Mouse (Mus musculus) cerebellum, adult 11-12 months (tissue): Measurements from ENCODE around the gene Ndufa4.
"Not testable (repeated sequence)": the region's sequence is repeated elsewhere in the genome, so short reads cannot be mapped to it uniquely, and the experiment has no call there.

Source experiments
- DNase-seq: peaks from one replicate; pipeline ENCODE4 v3.0.0; 2022

Gene Ndufa4

DNA sequence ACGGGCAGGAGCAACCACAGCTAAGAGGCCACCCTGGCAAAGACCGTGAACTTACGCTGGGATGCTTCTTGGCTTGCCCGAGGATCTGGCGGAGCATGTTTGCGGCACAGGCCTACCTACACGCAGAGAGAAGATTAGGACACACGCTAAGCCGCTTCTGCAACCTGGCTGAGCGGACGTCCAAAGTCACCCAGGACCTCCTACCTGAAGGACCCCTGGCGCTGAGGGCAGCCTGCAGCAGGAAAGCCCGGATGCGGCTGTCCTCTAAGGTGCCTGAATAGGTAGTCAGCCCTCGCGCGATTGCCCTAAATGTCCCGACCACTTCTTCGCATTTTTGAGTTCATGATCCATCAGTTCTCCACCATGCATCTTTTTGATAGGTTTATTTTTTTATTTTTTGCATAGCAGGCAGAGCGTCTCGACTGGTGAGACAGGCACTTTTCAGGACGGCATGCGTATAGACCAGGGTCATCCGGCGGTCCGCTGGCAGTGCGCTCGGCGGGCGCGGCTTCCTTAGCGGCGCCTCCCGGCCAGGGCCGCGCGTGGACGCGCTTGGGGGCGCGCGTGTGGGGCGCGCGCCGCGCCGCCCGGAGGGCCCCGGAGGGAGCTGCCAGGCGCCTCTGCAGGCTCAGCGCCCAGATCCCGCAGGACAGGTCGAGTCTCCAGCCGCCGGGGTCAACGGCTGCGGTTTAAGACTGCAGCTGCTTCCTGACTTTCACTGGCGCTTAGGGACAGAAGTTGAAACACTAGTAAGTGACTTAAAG, at the start of gene Ndufa4, which contains the start of gene Phf14:
Gene Ndufa4, minus strand, starts transcription at position 229 of the 764 bp plus-strand sequence.
Gene Phf14, plus strand, starts transcription at position 541 of the 764 bp plus-strand sequence.
- peak; percentile 94 for DNase-seq

DNA sequence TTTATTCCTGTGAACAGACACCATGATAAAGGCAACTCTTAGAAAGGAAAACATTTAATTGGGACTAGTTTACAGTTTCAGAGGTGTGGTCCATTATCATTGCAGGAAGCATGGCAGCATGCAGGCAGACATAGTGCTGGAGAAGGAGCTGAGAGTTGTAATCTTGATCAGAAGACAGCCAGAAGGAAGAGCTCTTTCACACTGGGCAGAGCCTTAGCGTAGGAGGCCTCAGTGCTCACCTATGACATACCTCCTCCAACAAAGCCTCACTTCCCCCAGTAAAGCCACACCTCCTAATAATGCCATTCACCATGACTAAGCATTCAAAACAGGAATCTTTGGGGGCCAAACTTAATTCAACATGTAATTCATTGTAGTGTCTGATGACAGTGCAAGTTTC, 40.8 kb upstream of the Ndufa4 start:
- DNase-seq, result no peak

DNA sequence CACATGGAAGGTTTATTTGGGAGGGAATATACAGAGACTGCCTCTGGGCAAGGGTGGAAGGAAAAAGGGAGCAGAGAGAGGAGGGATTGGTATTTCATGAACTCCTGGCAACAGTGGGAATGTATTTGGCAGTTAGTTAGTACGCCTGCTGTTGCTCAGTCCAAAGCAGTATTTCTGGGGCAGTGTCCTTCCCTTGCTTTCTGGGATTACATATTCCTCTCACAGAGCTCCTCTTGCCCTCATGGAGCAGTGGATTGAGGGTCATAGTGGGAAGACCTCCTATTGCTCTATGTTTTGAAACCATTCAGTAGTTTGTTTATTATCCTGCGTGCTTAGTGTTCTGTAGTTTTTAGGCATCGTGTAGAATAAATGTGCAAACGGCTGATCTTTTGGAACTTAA, 34.8 kb upstream of the Ndufa4 start:
- no peak for DNase-seq

DNA sequence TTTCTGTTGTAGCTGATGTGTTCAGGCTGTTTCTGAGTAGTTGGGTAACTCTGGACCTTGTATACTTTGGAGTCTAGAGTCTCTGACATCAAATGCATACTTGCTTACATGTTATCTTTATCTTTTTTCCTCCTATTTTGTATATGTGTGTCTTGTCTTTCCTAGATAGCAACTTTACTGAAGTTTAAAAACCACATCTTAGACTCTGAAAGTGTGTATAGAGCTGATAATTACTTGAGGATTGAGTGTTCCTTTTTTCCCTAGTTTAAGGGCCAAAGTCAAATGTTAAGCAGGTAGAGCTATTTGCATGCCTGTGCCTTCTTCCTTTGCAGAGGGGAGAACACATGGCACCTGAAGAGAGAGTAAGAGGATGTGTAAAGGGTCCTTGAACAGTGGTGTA, 33.6 kb upstream of the Ndufa4 start:
- DNase-seq, result no peak

DNA sequence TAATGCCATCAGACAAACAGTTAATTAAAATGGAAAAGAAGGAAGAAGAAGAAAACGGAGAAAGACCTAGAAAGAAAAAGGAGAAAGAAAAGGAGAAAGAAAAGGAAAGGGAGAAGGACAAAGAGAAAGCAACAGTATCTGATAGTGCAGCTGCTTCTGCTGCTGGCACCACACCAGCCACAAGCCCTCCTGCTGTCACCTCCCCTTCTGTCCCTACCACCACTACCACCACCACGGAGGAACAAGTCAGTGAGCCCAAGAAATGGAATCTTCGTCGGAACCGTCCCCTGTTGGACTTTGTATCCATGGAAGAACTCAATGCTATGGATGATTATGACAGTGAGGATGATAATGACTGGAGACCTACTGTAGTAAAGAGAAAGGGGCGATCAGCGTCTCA, 26.1 kb upstream of the Ndufa4 start:
- no peak for DNase-seq

GRCm38 (mm10) chr6:11927485-11927884, 20.2 kb upstream of the Ndufa4 start:
- no peak for DNase-seq

- DNase-seq, result peak; percentile 40
These were observed 18.8 kb upstream of the Ndufa4 start for GRCm38 (mm10) chr6:11926082-11926595.

DNA sequence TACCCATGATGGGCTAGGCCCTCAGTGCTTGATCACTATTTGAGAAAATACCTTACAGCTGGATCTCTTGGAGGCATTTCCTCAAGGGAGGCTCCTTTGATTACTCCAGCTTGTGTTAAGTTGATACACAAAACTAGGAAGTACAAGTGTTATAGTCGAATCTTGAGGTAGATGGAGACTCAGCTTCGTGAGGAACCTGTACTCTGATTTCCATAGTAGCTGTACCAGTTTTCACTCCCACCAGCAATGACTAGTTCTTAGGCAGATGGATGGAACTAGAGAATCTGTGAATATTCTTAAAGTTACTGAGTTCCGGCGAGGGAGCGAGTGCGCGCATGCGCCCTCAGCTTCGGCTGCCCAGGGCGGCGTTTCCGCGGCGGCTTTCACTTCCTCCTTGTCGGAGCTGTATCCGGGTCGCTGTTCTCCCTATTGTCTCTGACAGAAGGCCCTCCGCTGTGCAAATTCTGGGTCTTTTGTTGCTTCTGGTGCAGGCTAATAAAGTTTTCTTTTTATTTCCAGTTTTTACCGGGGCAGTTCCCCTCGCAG, 18.3 kb upstream of the Ndufa4 start:
- DNase-seq, result peak; percentile 84

DNA sequence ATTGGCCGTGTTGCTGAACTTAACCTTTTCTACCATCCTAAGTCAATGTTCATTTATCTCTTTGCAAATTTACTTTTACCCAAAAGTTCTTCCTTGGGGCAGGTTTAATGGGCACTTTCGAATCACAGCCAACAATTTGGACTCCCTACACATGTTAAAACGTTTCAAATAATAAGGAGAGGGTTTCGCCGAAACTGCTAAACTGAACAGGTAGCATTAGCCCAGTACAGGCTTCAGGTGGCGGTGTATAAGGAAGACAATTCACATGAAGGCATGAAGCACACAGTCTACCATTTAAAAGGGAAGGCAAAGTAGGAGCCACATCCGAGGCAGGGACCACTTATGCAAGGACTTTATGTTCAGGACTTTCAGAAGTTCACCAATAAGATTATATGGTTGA, 873 bp upstream of the Ndufa4 start:
- no peak for DNase-seq

DNA sequence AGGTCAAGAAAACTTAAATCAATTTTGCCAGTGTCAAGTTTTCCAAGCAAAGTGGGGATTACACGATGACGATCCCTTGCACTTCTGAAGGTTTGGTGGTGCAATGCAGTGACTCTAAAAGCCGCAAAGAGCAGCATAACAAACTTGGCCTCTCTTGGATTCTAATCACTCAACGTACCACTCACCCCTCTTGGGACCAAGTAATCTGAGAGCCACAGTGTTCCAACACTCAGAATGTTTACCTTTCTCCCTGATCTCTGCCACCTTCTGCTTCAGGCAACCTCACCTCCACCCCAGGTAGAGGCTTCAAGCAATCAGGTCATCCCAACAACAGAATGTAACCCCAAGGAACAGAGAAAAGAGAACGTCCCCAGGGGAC, 418 bp downstream of the Ndufa4 start:
- DNase-seq, result no peak

DNA sequence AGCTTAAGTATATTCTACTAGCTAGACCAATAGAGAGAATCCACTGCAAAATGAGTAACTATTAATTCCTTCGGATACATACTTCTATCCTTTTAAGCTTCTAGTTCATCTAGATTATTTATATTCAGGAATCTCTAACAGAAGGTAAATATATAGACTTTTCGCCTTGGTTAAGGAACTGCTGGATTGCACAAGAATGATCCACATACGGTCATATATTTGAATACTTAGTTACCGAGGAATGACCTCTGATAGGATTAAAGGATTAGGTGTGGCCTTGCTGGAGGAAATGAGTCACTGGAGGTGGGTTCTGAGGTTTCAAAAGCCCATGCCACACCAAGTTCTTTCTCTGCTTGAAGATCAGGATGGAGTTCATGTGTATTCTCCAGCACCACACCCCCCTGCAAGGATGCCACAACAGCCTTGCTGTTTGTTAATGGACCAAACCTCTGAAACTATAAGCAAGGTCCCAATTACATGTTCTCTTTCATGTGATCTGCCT, 6.4 kb downstream of the Ndufa4 start:
- no peak for DNase-seq

GRCm38 (mm10) chr6:11875364-11875763, 31.9 kb downstream of the Ndufa4 start:
- DNase-seq, result not testable (repeated sequence)
